Mouse (Mus musculus): ENCODE data around the gene Reg3g. TPM values are rescaled to one million over a fixed set of nuclear protein-coding genes. Genes with fewer than 3 reads are reported as not detected.
"Not testable (repeated sequence)": the region's sequence is repeated elsewhere in the genome, so short reads cannot be mapped to it uniquely, and the experiment has no call there.

Gene Reg3g
- polyA plus RNA-seq, 1 experiment = not detected

DNA sequence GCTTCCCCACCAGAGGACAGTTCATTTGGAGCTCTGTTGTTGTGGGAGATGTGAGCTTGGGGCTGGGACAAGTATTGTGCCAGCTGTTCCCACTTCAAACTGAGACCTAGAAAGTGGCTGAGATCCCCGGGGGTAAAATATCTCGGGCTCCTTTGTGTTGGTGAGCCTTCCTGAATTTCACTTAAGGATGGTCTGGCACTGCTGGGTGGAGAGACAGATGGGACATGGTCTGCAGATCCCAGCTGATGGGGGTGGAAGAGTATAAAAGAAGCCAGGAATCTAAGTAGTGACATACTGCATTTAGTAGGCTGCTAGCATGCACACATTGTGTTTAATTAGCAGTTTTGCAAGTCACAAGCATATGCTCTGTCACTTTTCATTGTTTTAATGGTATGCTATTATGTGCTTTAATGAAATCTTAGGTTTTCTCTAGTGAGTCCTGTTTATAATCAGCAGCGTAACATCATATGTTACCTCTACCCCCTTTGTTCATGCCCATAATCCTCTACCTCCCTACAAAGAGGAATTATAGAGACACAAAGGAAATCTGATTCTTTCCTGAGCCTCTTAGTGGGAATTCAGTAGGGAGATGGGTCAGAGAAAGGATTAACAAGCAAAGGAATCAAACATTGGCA, 8.4 kb downstream of the Reg3g start:
- no peaks in the 10 kb centered on the region for H3K27me3 ChIP-seq (ENCODE audit: control insufficient read depth)

DNA sequence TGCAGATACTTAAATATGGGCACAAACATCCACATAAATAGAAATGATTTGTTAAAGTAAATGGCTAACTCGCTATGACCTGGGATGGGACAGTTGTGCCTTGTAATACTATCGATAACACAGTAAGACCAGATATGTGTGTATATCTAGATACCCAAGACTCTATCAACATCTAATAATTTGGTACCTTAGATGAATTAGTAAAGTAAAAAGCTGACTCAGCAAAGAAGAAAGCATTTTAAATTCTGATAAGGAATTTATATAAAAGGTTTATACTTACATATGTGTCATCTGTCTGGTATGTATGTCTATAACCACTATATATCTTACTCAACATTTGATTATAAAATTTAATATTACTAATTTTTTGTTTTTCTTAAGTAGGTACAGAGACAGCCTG, 15.9 kb downstream of the Reg3g start:
- no peak overlapping the region for H3K4me3 ChIP-seq (replicated peaks)
- H3K36me3 ChIP-seq (ENCODE audit: control insufficient read depth) = no peaks in the 10 kb centered on the region
- no peaks in the 10 kb centered on the region for H3K4me1 ChIP-seq (ENCODE audit: control insufficient read depth)
- H3K27me3 ChIP-seq (ENCODE audit: control insufficient read depth) = no peaks in the 10 kb centered on the region
- TF ChIP-seq GATA1 (IDR thresholded peaks at IDR 0.05; ENCODE audit: low read length) (no peak), TAL1 (IDR thresholded peaks at IDR 0.05; ENCODE audit: low read length) (no peak)
- H3K9me3 ChIP-seq (ENCODE audit: control insufficient read depth, low read length) = peaks cover 8% of the 10 kb centered on the region

More for the DNA sequence above, 8.4 kb downstream of the Reg3g start:
- no peaks in the 10 kb centered on the region for H3K4me1 ChIP-seq (ENCODE audit: control insufficient read depth)
- H3K9me3 ChIP-seq (ENCODE audit: control insufficient read depth, low read length) = no peaks in the 10 kb centered on the region
- H3K4me3 ChIP-seq (replicated peaks) = no peak overlapping the region
- H3K36me3 ChIP-seq (ENCODE audit: control insufficient read depth) = no peaks in the 10 kb centered on the region
- no peak for TF ChIP-seq TAL1 (IDR thresholded peaks at IDR 0.05; ENCODE audit: low read length)
- no peak for TF ChIP-seq GATA1 (IDR thresholded peaks at IDR 0.05; ENCODE audit: low read length)

DNA sequence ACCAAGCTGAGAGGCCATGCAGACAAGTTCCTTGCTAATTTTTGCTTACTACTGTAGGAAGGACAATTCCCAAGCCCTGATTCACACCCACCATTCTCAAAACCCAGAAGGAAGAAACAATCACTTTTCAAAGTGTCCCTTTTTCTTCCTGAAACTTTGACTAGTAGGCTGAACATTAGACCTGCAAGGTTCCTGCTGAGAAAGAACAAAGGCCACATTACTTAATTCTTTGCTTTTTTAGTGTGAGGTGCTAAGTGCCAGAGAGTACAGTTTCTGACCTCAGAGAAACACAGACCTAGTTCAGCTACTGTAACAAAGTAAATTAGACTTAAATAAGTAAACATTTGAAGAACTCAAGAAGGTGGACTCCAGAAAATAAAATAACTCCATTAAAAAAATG, 20.3 kb downstream of the Reg3g start:
- H3K9me3 ChIP-seq (ENCODE audit: control insufficient read depth, low read length) = peaks cover 4% of the 10 kb centered on the region; the same call in 1 of the 2 replicates
- TF ChIP-seq TAL1 (IDR thresholded peaks at IDR 0.05; ENCODE audit: low read length) (no peak), GATA1 (IDR thresholded peaks at IDR 0.05; ENCODE audit: low read length) (no peak)
- H3K4me1 ChIP-seq (ENCODE audit: control insufficient read depth) = no peaks in the 10 kb centered on the region
- no peaks in the 10 kb centered on the region for H3K27me3 ChIP-seq (ENCODE audit: control insufficient read depth)
- H3K4me3 ChIP-seq (replicated peaks) = no peak overlapping the region
- H3K36me3 ChIP-seq (ENCODE audit: control insufficient read depth) = no peaks in the 10 kb centered on the region

DNA sequence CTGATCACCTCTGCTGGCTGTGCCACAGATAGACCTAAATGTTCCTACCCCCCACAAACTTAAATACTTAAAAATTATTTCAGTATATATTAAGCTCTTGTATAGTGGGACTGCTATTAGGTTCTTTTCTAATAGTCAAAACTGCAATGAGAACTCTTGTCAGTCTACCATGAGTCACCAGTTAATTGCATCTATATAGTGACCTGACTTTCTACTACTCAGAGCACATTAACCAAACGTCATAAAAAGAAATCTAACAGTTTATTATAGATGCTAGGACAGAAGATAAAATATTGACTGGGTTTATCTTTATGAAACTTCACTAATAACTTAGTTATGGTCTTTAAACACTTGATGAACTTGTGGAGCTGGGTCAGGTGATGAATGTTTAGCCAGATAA, 21.5 kb downstream of the Reg3g start:
- Histone ChIP-seq H3K36me3 (ENCODE audit: control insufficient read depth) (no peaks in the 10 kb centered on the region), H3K4me1 (ENCODE audit: control insufficient read depth) (no peaks in the 10 kb centered on the region), H3K4me3 (replicated peaks) (no peak overlapping the region), H3K9me3 (ENCODE audit: control insufficient read depth, low read length) (peaks cover 8% of the 10 kb centered on the region), H3K27me3 (ENCODE audit: control insufficient read depth) (no peaks in the 10 kb centered on the region)
- TF ChIP-seq GATA1 (IDR thresholded peaks at IDR 0.05; ENCODE audit: low read length) (no peak), TAL1 (IDR thresholded peaks at IDR 0.05; ENCODE audit: low read length) (no peak)

DNA sequence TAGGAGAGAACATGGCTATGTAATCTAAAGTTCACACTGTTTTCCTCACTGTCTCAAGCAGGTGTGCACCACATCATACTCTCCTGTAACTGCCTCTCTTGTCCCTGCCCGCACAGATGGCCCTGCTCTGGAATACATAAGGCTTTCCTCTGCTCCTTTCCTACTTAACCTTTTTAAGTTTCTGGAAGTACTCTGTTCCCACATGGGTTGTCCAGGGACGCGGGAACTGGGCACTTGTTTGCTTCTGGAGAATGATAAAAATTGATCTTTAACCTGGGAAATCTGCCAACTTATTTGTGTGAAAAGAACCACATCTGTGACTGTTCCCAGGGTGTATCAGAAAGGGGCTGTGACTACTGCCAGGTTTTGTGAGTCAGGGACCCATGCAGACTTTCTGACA, 43.2 kb downstream of the Reg3g start:
- no peaks in the 10 kb centered on the region for H3K27me3 ChIP-seq (ENCODE audit: control insufficient read depth)
- H3K36me3 ChIP-seq (ENCODE audit: control insufficient read depth) = no peaks in the 10 kb centered on the region
- no peaks in the 10 kb centered on the region for H3K4me1 ChIP-seq (ENCODE audit: control insufficient read depth)
- peaks cover 4% of the 10 kb centered on the region; the same call in 1 of the 2 replicates for H3K9me3 ChIP-seq (ENCODE audit: control insufficient read depth, low read length)
- TF ChIP-seq TAL1 (IDR thresholded peaks at IDR 0.05; ENCODE audit: low read length) (no peak), GATA1 (IDR thresholded peaks at IDR 0.05; ENCODE audit: low read length) (no peak)
- H3K4me3 ChIP-seq (replicated peaks) = no peak overlapping the region

DNA sequence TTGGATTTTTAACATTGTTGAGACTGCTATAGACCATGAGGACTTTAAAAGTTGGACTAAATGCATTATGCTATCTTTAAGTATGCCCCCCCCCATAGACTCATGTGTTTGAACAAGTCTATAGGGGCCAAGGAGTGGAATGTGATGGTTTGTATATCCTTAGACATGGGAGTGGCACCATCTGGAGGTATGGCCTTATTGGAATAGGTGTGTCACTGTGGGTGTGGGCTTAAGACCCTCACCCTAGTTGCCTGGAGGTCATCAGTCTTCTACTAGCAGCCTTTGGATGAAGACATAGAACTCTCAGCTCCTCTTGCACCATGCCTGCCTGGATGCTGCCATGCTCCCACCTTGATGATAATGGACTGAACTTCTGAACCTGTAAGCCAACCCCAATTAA, 46.3 kb downstream of the Reg3g start, which contains the start of gene Reg1:
Gene Reg1 (plus strand): TSS at position 301 of the 400 bp plus-strand sequence.
- not testable (repeated sequence) for H3K36me3 ChIP-seq (ENCODE audit: control insufficient read depth); H3K4me1 ChIP-seq (ENCODE audit: control insufficient read depth); H3K27me3 ChIP-seq (ENCODE audit: control insufficient read depth); H3K4me3 ChIP-seq (replicated peaks); H3K9me3 ChIP-seq (ENCODE audit: control insufficient read depth, low read length)

Other genes starting within 250 kb of the Reg3g start
- not detected in 2 replicates for gene Reg3b, start 98.2 kb downstream of the Reg3g start, polyA plus RNA-seq (2012)
- not detected in 2 replicates for gene Reg3d, start 90.0 kb downstream of the Reg3g start, polyA plus RNA-seq (2012)
- not detected in 2 replicates for gene Reg3a, start 88.2 kb downstream of the Reg3g start, polyA plus RNA-seq (2012)
- not detected in 2 replicates for gene Reg2, start 73.2 kb downstream of the Reg3g start, polyA plus RNA-seq (2012)
- gene Reg1, start 46.2 kb downstream of the Reg3g start, polyA plus RNA-seq (2012) = not detected in 2 replicates

Measured in erythroblast, embryonic 14.5 days (primary cell).